Mouse (Mus musculus) layer of hippocampus, adult 9-11 months (tissue): ENCODE results near the gene Kat6b.

Experiments used
- DNase-seq: peaks from one replicate; pipeline ENCODE4 v3.0.0; 2022

Gene Kat6b

GRCm38 (mm10) chr14:21674471-21674870 lies 193.2 kb downstream of the Kat6b start:
- DNase-seq, result no peak

GRCm38 (mm10) chr14:21676223-21676622 lies 195.0 kb downstream of the Kat6b start:
- no peak for DNase-seq

GRCm38 (mm10) chr14:21678509-21679285 lies 197.5 kb downstream of the Kat6b start:
- DNase-seq, result peak; percentile 43

GRCm38 (mm10) chr14:21679631-21680201 lies 198.5 kb downstream of the Kat6b start:
- DNase-seq, result no peak

GRCm38 (mm10) chr14:21682681-21683129 lies 201.5 kb downstream of the Kat6b start:
- no peak for DNase-seq

- DNase-seq, result no peak
These were observed 202.6 kb downstream of the Kat6b start for GRCm38 (mm10) chr14:21683834-21684233.

GRCm38 (mm10) chr14:21685411-21686146 lies 204.3 kb downstream of the Kat6b start:
- no peak for DNase-seq

GRCm38 (mm10) chr14:21686376-21687279 lies 205.4 kb downstream of the Kat6b start:
- DNase-seq, result no peak

- DNase-seq, result no peak
These were observed 209.8 kb downstream of the Kat6b start for GRCm38 (mm10) chr14:21691070-21691469.

GRCm38 (mm10) chr14:21695020-21695419 lies 213.8 kb downstream of the Kat6b start:
- DNase-seq, result no peak

GRCm38 (mm10) chr14:21696186-21696830 lies 215.1 kb downstream of the Kat6b start:
- DNase-seq, result no peak

GRCm38 (mm10) chr14:21702691-21703090 lies 221.5 kb downstream of the Kat6b start:
- no peak for DNase-seq

GRCm38 (mm10) chr14:21703255-21703654 lies 222.0 kb downstream of the Kat6b start:
- peak; percentile 36 for DNase-seq

GRCm38 (mm10) chr14:21705462-21705861 lies 224.2 kb downstream of the Kat6b start:
- DNase-seq, result no peak

- DNase-seq, result peak; percentile 75
These were observed 225.7 kb downstream of the Kat6b start for GRCm38 (mm10) chr14:21706759-21707571.

GRCm38 (mm10) chr14:21709545-21709944 lies 228.3 kb downstream of the Kat6b start:
- no peak for DNase-seq

GRCm38 (mm10) chr14:21711231-21711630 lies 230.0 kb downstream of the Kat6b start:
- DNase-seq, result no peak

- no peak for DNase-seq
These were observed 233.3 kb downstream of the Kat6b start, which contains the start of gene Dupd1 for GRCm38 (mm10) chr14:21714486-21714885. Dupd1 (minus strand) TSS chr14:21714576.

GRCm38 (mm10) chr14:21719646-21720383 lies 238.6 kb downstream of the Kat6b start:
- no peak for DNase-seq
